Mouse (Mus musculus) CD4-positive naive resting alpha-beta T cell, adult 57 days (primary cell): Measurements from ENCODE around the gene Tk1. TPM values are rescaled to one million over a fixed set of nuclear protein-coding genes. Genes with fewer than 3 reads are reported as not detected.

ENCODE experiments used
- total RNA-seq: library from RNA; stranded (reverse); gene quantifications from one replicate; pipeline ENCODE4 v1.2.4, GENCODE M21; 2023

Gene Tk1
- 3.4 TPM for total RNA-seq

GRCm38 (mm10) chr11:117825333-117826101 lies at the start of gene Tk1, which contains the start of gene Afmid:
Gene Tk1, minus strand, starts transcription at chr11:117826092.
Gene Afmid, plus strand, starts transcription at chr11:117825924.

GRCm38 (mm10) chr11:117872861-117873608 lies 47.1 kb upstream of the Tk1 start, which contains the start of gene Tha1:
Gene Tha1, minus strand, starts transcription at chr11:117873481.

GRCm38 (mm10) chr11:117860601-117861000 lies 34.7 kb upstream of the Tk1 start, which contains the start of gene Tmem235:
Gene Tmem235, plus strand, starts transcription at chr11:117860752.

GRCm38 (mm10) chr11:117848985-117849671 lies 23.2 kb upstream of the Tk1 start, which contains the start of gene Birc5:
Gene Birc5, plus strand, starts transcription at chr11:117849251.

GRCm38 (mm10) chr11:117809407-117810311 lies 16.2 kb downstream of the Tk1 start, which contains the start of the genes Gm20708 and Syngr2:
Gene Gm20708, plus strand, starts transcription at chr11:117809668.
Gene Syngr2, plus strand, starts transcription at chr11:117809668.

GRCm38 (mm10) chr11:117797511-117798159 lies 28.3 kb downstream of the Tk1 start, which contains the start of gene 6030468B19Rik:
Gene 6030468B19Rik, plus strand, starts transcription at chr11:117797660.

GRCm38 (mm10) chr11:117781993-117782704 lies 43.7 kb downstream of the Tk1 start, which contains the start of the genes Tmc8 and Tmc6:
Gene Tmc8, plus strand, starts transcription at chr11:117782076.
Gene Tmc6, minus strand, starts transcription at chr11:117782198.

Other genes starting within 250 kb of the Tk1 start
- 90.6 TPM for gene Tnrc6c, start 171.8 kb downstream of the Tk1 start, total RNA-seq
- gene Tmc8, start 44.0 kb downstream of the Tk1 start, total RNA-seq, result 102 TPM
- 284 TPM for gene Tmc6, start 43.9 kb downstream of the Tk1 start, total RNA-seq
- gene 6030468B19Rik, start 28.4 kb downstream of the Tk1 start, total RNA-seq, result not detected
- 5.6 TPM for gene Gm20708, start 16.4 kb downstream of the Tk1 start, total RNA-seq
- gene Syngr2, start 16.4 kb downstream of the Tk1 start, total RNA-seq, result 50.9 TPM
- 14.7 TPM for gene Afmid, start 168 bp downstream of the Tk1 start, total RNA-seq
- gene Birc5, start 23.2 kb upstream of the Tk1 start, total RNA-seq, result 1.7 TPM
- gene Tmem235, start 34.7 kb upstream of the Tk1 start, total RNA-seq, result not detected
- gene Tha1, start 47.4 kb upstream of the Tk1 start, total RNA-seq, result 10.0 TPM
- gene Socs3, start 144.0 kb upstream of the Tk1 start, total RNA-seq, result 78.8 TPM
- 57.4 TPM for gene Pgs1, start 160.2 kb upstream of the Tk1 start, total RNA-seq